Mouse (Mus musculus): Measurements from ENCODE around the gene Tfb2m. TPM values are rescaled to one million over a fixed set of nuclear protein-coding genes. Genes with fewer than 3 reads are reported as not detected.

The Tfb2m gene
- 10 to 100 TPM; 20.1 to 27.1 TPM for polyA plus RNA-seq (2017; shearing (Covaris generic))

- peak; percentile 93 for ATAC-seq
Measured at GRCm38 (mm10) chr1:179545768-179546550, at the start of gene Tfb2m, which contains the start of gene Cnst. Gene Tfb2m (minus strand): TSS chr1:179546267. Gene Cnst (plus strand): TSS chr1:179546370.

- no peak for ATAC-seq
Measured at GRCm38 (mm10) chr1:179592972-179593371, 46.9 kb upstream of the Tfb2m start.

GRCm38 (mm10) chr1:179592143-179592542 lies 46.1 kb upstream of the Tfb2m start:
- ATAC-seq = no peak

GRCm38 (mm10) chr1:179591639-179592038 lies 45.6 kb upstream of the Tfb2m start:
- peak; percentile 71 for ATAC-seq

GRCm38 (mm10) chr1:179588230-179588629 lies 42.2 kb upstream of the Tfb2m start:
- no peak for ATAC-seq

GRCm38 (mm10) chr1:179586430-179587095 lies 40.5 kb upstream of the Tfb2m start:
- no peak for ATAC-seq

GRCm38 (mm10) chr1:179585646-179586045 lies 39.6 kb upstream of the Tfb2m start:
- no peak for ATAC-seq

GRCm38 (mm10) chr1:179584220-179584619 lies 38.2 kb upstream of the Tfb2m start:
- ATAC-seq = no peak

GRCm38 (mm10) chr1:179583090-179583489 lies 37.0 kb upstream of the Tfb2m start:
- ATAC-seq = no peak

- no peak for ATAC-seq
Measured at GRCm38 (mm10) chr1:179582021-179582433, 36.0 kb upstream of the Tfb2m start.

- no peak for ATAC-seq
Measured at GRCm38 (mm10) chr1:179581422-179581821, 35.4 kb upstream of the Tfb2m start.

- ATAC-seq = no peak
Measured at GRCm38 (mm10) chr1:179580200-179580599, 34.1 kb upstream of the Tfb2m start.

GRCm38 (mm10) chr1:179578625-179579024 lies 32.6 kb upstream of the Tfb2m start:
- peak; percentile 87 for ATAC-seq

GRCm38 (mm10) chr1:179573650-179574206 lies 27.7 kb upstream of the Tfb2m start:
- ATAC-seq = no peak

GRCm38 (mm10) chr1:179571686-179572085 lies 25.6 kb upstream of the Tfb2m start:
- no peak for ATAC-seq

GRCm38 (mm10) chr1:179570482-179570881 lies 24.4 kb upstream of the Tfb2m start:
- ATAC-seq = no peak

GRCm38 (mm10) chr1:179568690-179569398 lies 22.8 kb upstream of the Tfb2m start:
- ATAC-seq = no peak

GRCm38 (mm10) chr1:179567558-179567957 lies 21.5 kb upstream of the Tfb2m start:
- no peak for ATAC-seq

GRCm38 (mm10) chr1:179563926-179564325 lies 17.9 kb upstream of the Tfb2m start:
- no peak for ATAC-seq

GRCm38 (mm10) chr1:179563211-179563610 lies 17.1 kb upstream of the Tfb2m start:
- ATAC-seq = no peak

GRCm38 (mm10) chr1:179560845-179561430 lies 14.9 kb upstream of the Tfb2m start:
- ATAC-seq = peak; percentile 77

- ATAC-seq = peak; percentile 22
Measured at GRCm38 (mm10) chr1:179559446-179560194, 13.6 kb upstream of the Tfb2m start.
